Mouse (Mus musculus) neural tube, embryonic 10.5 days (tissue): ENCODE results near the gene Rras2.

Experiments used
- DNase-seq: peaks from one replicate; pipeline ENCODE4 v3.0.0-alpha.2; 2017; ENCODE audit warnings: low spot score; ENCODE audit errors: extremely low spot score

Gene Rras2

GRCm38 (mm10) chr7:114114976-114115375 lies 2.6 kb downstream of the Rras2 start:
- no peak for DNase-seq

- DNase-seq: no peak
These were observed 3.3 kb downstream of the Rras2 start for GRCm38 (mm10) chr7:114114284-114114683.

- DNase-seq: no peak
These were observed 7.1 kb downstream of the Rras2 start for GRCm38 (mm10) chr7:114110500-114110899.

- no peak for DNase-seq
These were observed 11.7 kb downstream of the Rras2 start for GRCm38 (mm10) chr7:114105886-114106285.

- no peak for DNase-seq
These were observed 13.8 kb downstream of the Rras2 start for GRCm38 (mm10) chr7:114103629-114104347.

GRCm38 (mm10) chr7:114103152-114103551 lies 14.4 kb downstream of the Rras2 start:
- DNase-seq: no peak

GRCm38 (mm10) chr7:114102609-114103008 lies 15.0 kb downstream of the Rras2 start:
- no peak for DNase-seq

- no peak for DNase-seq
These were observed 16.2 kb downstream of the Rras2 start for GRCm38 (mm10) chr7:114101412-114101811.

- DNase-seq: no peak
These were observed 23.9 kb downstream of the Rras2 start for GRCm38 (mm10) chr7:114093548-114094174.

GRCm38 (mm10) chr7:114090892-114091545 lies 26.6 kb downstream of the Rras2 start:
- DNase-seq: no peak

- DNase-seq: no peak
These were observed 27.4 kb downstream of the Rras2 start for GRCm38 (mm10) chr7:114090231-114090630.

GRCm38 (mm10) chr7:114088918-114089317 lies 28.7 kb downstream of the Rras2 start:
- DNase-seq: no peak

GRCm38 (mm10) chr7:114087986-114088385 lies 29.6 kb downstream of the Rras2 start:
- no peak for DNase-seq

- DNase-seq: no peak
These were observed 30.2 kb downstream of the Rras2 start for GRCm38 (mm10) chr7:114087341-114087740.

- DNase-seq: no peak
These were observed 31.4 kb downstream of the Rras2 start for GRCm38 (mm10) chr7:114086021-114086710.

GRCm38 (mm10) chr7:114083760-114084159 lies 33.8 kb downstream of the Rras2 start:
- no peak for DNase-seq

- DNase-seq: no peak
These were observed 34.5 kb downstream of the Rras2 start for GRCm38 (mm10) chr7:114083088-114083487.

GRCm38 (mm10) chr7:114081633-114082420 lies 35.8 kb downstream of the Rras2 start:
- no peak for DNase-seq

GRCm38 (mm10) chr7:114080250-114080649 lies 37.3 kb downstream of the Rras2 start:
- no peak for DNase-seq

GRCm38 (mm10) chr7:114079343-114079742 lies 38.2 kb downstream of the Rras2 start:
- no peak for DNase-seq

- DNase-seq: no peak
These were observed 43.0 kb downstream of the Rras2 start for GRCm38 (mm10) chr7:114074595-114074994.
